Mouse (Mus musculus): ENCODE data around the gene Acot6.

GRCm38 (mm10) chr12:84156210-84156609 is 55.8 kb downstream of the Acot6 start:
- TF ChIP-seq CTCF (IDR thresholded peaks at IDR 0.05; ENCODE audit: low read depth): no peak
- TF ChIP-seq EP300 (IDR thresholded peaks at IDR 0.05; ENCODE audit: low read depth): no peak
